28 mouse cellular contexts compared by ENCODE assay signal in the genomic region with DNA sequence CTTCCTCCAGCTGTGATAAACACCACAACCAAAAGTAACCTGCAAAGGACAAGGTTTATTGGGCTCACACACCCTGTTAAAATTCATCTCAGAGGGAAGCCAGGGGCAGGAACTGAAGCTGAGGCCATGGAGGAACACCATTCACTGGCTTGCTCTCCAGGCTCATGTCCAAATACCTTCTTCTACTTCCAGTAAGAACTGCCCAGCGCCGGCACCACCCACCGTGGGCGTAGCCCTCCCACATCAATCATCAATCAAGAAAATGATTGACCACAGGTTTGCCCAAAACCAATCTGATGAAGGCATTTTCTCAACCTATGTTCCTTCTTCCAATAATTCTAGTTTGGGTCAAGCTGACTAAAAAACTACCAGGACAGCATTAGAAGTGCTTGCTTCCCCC. TPM values are rescaled to one million over a fixed set of nuclear protein-coding genes. Genes with fewer than 3 reads are reported as not detected.
DNase-seq lines count a peak whose midpoint lies in the region; ATAC-seq and TF ChIP-seq lines count a peak whose summit lies in the region.
"Had no signal": no experiment of that assay in that cellular context is flagged by ENCODE, and none has a peak within 500 bp of the region (broad histone marks: within the 10 kb centered on the region; RNA-seq: fewer than 3 reads in every experiment).

No protein-coding gene starts in this region.

- TF ChIP-seq POLR2A in liver, adult 2 months (IDR thresholded peaks at IDR 0.05; ENCODE audit: extremely low read depth, insufficient read depth, low read length): no peak

- 0 out of 2 replicates have a peak, but pooled peaks have one; percentile 0 for TF ChIP-seq CTCF in liver, adult 2 months (IDR thresholded peaks at IDR 0.05; ENCODE audit: low read depth, low read length)

- no peak overlapping the region for H3K4me2 ChIP-seq in liver, embryonic 12.5 days
- H3K4me2 ChIP-seq: embryonic facial prominence, embryonic 15.5 days; forebrain, embryonic 13.5 days; heart, embryonic 12.5 days; hindbrain, embryonic 13.5 days; liver, embryonic 13.5 days; lung, embryonic 15.5 days; midbrain, embryonic 15.5 days; neural tube, embryonic 15.5 days had no signal

- H3K9me3 ChIP-seq in liver, embryonic 12.5 days (replicated peaks): no peaks in the 10 kb centered on the region
- H3K9me3 ChIP-seq: embryonic facial prominence, embryonic 10.5 days; embryonic facial prominence, embryonic 15.5 days; forebrain, embryonic 13.5 days; heart, embryonic 12.5 days; hindbrain, embryonic 13.5 days; liver, embryonic 13.5 days; lung, embryonic 15.5 days; midbrain, embryonic 10.5 days; midbrain, embryonic 15.5 days; neural tube, embryonic 15.5 days had no signal

- ATAC-seq in liver, embryonic 12.5 days: no peak
- ATAC-seq: CD4-positive, CD25-positive, alpha-beta regulatory T cell, adult 4 months; forebrain, embryonic 13.5 days; intestine, embryonic 16.5 days; midbrain, embryonic 15.5 days had no signal

- peaks cover 33% of the 10 kb centered on the region for H3K79me2 ChIP-seq in liver, adult 2 months (ENCODE audit: control insufficient read depth, insufficient read depth, low read length)

- WGBS in liver, adult 2 months: 18% methylated on average over 4 of the region's 4 CpGs
- 70% methylated on average over 4 of the region's 4 CpGs for WGBS in liver, embryonic 12.5 days (ENCODE audit: insufficient replicate concordance)

- peak overlapping the region; percentile 75 for H3K27ac ChIP-seq in liver, adult 2 months (replicated peaks; ENCODE audit: insufficient read depth, low read depth, low read length)
- H3K27ac ChIP-seq in liver, embryonic 12.5 days: no peak overlapping the region
- H3K27ac ChIP-seq: embryonic facial prominence, embryonic 10.5 days; embryonic facial prominence, embryonic 15.5 days; forebrain, embryonic 13.5 days; hindbrain, embryonic 13.5 days; liver, embryonic 13.5 days; lung, embryonic 15.5 days; midbrain, embryonic 10.5 days; midbrain, embryonic 15.5 days; neural tube, embryonic 15.5 days had no signal

- peaks cover 48% of the 10 kb centered on the region for H3K4me1 ChIP-seq in liver, adult 2 months (ENCODE audit: control insufficient read depth, insufficient read depth, low read length)
- H3K4me1 ChIP-seq in liver, embryonic 12.5 days: peaks cover 25% of the 10 kb centered on the region; the same call in 1 of the 2 replicates

- H3K36me3 ChIP-seq in liver, adult 2 months (ENCODE audit: control insufficient read depth, insufficient read depth, low read length): peaks cover 12% of the 10 kb centered on the region; the same call in 1 of the 2 replicates
- H3K36me3 ChIP-seq in liver, embryonic 12.5 days: no peaks in the 10 kb centered on the region
- H3K36me3 ChIP-seq: embryonic facial prominence, embryonic 10.5 days; embryonic facial prominence, embryonic 15.5 days; heart, embryonic 12.5 days; hindbrain, embryonic 13.5 days; liver, embryonic 13.5 days; lung, embryonic 15.5 days; midbrain, embryonic 10.5 days; midbrain, embryonic 15.5 days; neural tube, embryonic 15.5 days had no signal

- H3K4me3 ChIP-seq in liver, adult 2 months (ENCODE audit: insufficient read depth, low read depth, low read length): no peak overlapping the region
- H3K4me3 ChIP-seq in liver, embryonic 12.5 days: no peak overlapping the region
- H3K4me3 ChIP-seq: embryonic facial prominence, embryonic 10.5 days; embryonic facial prominence, embryonic 15.5 days; forebrain, embryonic 13.5 days; heart, embryonic 12.5 days; hindbrain, embryonic 13.5 days; liver, embryonic 13.5 days; lung, embryonic 15.5 days; midbrain, embryonic 10.5 days; midbrain, embryonic 15.5 days; neural tube, embryonic 15.5 days had no signal

- DNase-seq in liver, adult 2 months (ENCODE audit: extremely low read depth, low read depth, low spot score): peak; percentile 91
- DNase-seq in ZHBTc4 (ENCODE audit: low read depth, low spot score): peak; percentile 39
- peak; percentile 28 for DNase-seq in kidney, postnatal 10 days
- no peak for DNase-seq in right cerebral cortex, postnatal 4 days
- no peak for DNase-seq in lung, adult 18-20 months
- DNase-seq in gastrocnemius, postnatal 4 days (ENCODE audit: low spot score in 2 of 2): no peak
- DNase-seq: adrenal gland, adult 8-10 months; cerebellum, adult 2 months; cerebellum, postnatal 14 days; gastrocnemius, postnatal 14 days; heart, adult 18-20 months; heart, postnatal 4 days; layer of hippocampus, adult 9-11 months; liver, embryonic 13.5 days; right cerebral cortex, postnatal 25 days; thymus, postnatal 4 days had no signal

- H3K9ac ChIP-seq in liver, adult 2 months (ENCODE audit: low read depth, low read length): no peak overlapping the region
- H3K9ac ChIP-seq in liver, embryonic 12.5 days: no peak overlapping the region
- H3K9ac ChIP-seq: embryonic facial prominence, embryonic 15.5 days; forebrain, embryonic 13.5 days; heart, embryonic 12.5 days; hindbrain, embryonic 13.5 days; liver, embryonic 13.5 days; lung, embryonic 15.5 days; midbrain, embryonic 15.5 days; neural tube, embryonic 15.5 days had no signal

- no peaks in the 10 kb centered on the region for H3K27me3 ChIP-seq in liver, adult 2 months (ENCODE audit: control insufficient read depth, insufficient read depth, low read length)
- no peaks in the 10 kb centered on the region; the same call in 1 of the 2 replicates for H3K27me3 ChIP-seq in liver, embryonic 12.5 days (replicated peaks)
- H3K27me3 ChIP-seq: embryonic facial prominence, embryonic 15.5 days; hindbrain, embryonic 13.5 days; liver, embryonic 13.5 days; lung, embryonic 15.5 days; midbrain, embryonic 15.5 days; neural tube, embryonic 15.5 days had no signal

RNA-seq across cellular contexts. Expression of gene Gfra1, which starts 16.9 kb away (rescaled TPM):
- total RNA-seq in liver, adult 2 months (2014; rRNA removed): 101 and 109 TPM in 2 replicates
- 38.9 and 42.4 TPM in 2 replicates for polyA plus RNA-seq in liver, adult 2 months (2012; rRNA removed)
- polyA plus RNA-seq in liver, embryonic 12.5 days (2016; fragmentation: Nextera tagmentation; extraction: Ambion mirVana): 9.1 and 9.2 TPM in 2 replicates
- total RNA-seq in gastrocnemius, postnatal 4 days (2021): 10 to 100 TPM; 12.5 to 13.9 TPM

Comparison
In these comparisons a context has a peak if more than half of its experiments do, and no peak if none do; other contexts are left out.
1. DNase-seq: peak in liver, adult 2 months (single experiment), ZHBTc4 (single experiment) and kidney, postnatal 10 days (single experiment); none in right cerebral cortex, postnatal 4 days (single experiment), lung, adult 18-20 months (0 of 2) and gastrocnemius, postnatal 4 days (0 of 2).